Mouse (Mus musculus) heart, postnatal 0 days (tissue): ENCODE measurements around the gene Qser1.

Experiments used
- CTCF ChIP-seq: IDR thresholded peaks from 2 replicates; pipeline ENCODE4 v1.5.1; 2016; ENCODE audit warnings: antibody characterized with exemption, control low read depth, low read depth
- EP300 ChIP-seq: IDR thresholded peaks from 2 replicates; pipeline ENCODE4 v1.6.1; 2016; ENCODE audit warnings: antibody characterized with exemption, low read depth

DNA sequence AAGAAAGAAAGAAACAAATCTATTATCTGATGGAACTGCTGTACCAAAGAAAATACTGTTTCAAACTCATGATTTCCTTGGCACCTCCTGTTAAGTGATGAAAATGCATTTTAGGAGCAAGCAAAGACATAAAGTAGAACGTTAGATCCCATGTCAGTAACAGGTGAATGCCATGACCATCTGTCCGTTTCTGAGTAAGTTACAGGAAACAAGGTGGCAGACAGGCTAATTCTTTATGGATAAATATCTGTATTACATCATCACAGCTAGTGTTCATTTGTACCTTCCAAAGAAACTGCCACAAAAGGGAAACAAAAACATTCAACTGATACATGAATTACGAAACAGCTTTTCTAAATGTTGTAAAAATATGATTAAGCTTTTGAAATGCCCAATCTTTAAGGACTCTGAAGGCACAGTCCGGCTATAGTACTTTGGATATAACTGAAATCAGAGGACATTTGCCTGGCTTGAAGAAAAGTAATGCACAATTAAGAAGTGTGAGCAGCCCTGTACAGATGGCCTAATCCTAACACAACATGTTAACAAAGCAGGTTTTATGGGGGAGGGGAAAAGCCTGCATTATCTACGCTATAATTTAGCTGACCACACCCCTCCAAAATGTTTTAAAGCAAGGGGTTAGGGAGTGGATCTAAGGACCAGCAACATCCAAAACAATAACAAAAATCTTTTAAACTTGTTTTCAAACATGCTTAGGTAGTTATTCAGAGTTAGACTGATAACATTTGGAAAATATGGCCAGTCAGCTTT lies 2.2 kb downstream of the Qser1 start:
- TF ChIP-seq CTCF, result no peak
- TF ChIP-seq EP300, result no peak
